Mouse (Mus musculus) T-cell, adult 2 months (primary cell): Measurements from ENCODE around the gene Thtpa.
A peak's percentile ranks its signal among the peaks of the same experiment; 100 is the strongest.

Experiments
- DNase-seq: peaks from one replicate; pipeline ENCODE4 v3.0.0; 2022; ENCODE audit warnings: low spot score

Thtpa gene

GRCm38 (mm10) chr14:55146324-55146723 is 51.7 kb downstream of the Thtpa start:
- DNase-seq: no peak

- DNase-seq: no peak
Measured at GRCm38 (mm10) chr14:55146829-55147401, 52.3 kb downstream of the Thtpa start.

- peak; percentile 50 for DNase-seq
Measured at GRCm38 (mm10) chr14:55148363-55148915, 53.9 kb downstream of the Thtpa start.
